Mouse (Mus musculus) mature B cell (primary cell): ENCODE results near the gene Casp9.

Experiments
- in situ Hi-C: fragments of 300-500 bp; cut with MboI; formaldehyde crosslinking; loops from 2 replicates; pipeline ENCODE4 v1.14.3; 2019

Gene Casp9

GRCm38 (mm10) chr4:141817706-141818105, 24.3 kb downstream of the Casp9 start:
- in situ Hi-C loops, result no loop called here

DNA sequence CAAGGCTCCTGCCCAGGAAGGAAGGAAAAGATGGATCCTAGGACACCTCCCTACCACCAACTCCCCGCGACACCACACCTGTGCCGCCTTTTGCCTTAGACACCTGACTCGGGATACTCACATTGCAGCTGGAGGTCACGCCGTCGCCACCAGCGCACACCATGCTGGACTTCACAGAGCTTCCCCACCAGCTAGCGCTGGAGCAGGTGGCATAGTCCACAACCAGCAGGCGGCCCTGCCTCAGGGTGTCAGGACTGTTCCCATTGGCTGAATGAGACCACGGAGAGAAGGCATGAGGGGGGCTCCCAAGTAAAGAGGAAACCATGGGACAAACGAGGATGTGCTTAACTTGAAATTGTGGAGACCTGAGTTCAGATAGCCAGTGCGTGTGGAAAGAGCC, 25.4 kb downstream of the Casp9 start:
- in situ Hi-C loops, result no loop called here

DNA sequence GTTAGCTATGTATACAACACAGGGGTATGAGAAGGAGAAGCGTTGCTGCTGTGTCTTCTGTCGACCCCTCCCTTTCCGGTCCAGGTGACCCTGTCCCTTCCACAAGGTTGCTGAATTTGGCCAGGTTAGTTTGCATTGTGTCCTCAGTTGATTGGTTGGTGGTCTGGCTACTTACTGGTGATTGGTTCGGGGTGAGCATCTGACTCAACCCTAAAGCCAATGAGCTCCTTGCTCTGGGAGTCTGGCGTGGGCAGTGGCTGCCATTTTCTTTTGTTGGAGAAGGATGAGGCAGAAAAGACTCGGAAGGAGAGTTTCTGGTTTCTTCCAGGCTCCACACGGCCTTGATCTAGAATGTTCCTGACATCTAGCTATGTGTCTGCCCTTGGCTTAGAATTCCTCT, 25.9 kb downstream of the Casp9 start:
- in situ Hi-C loops, result no loop called here

DNA sequence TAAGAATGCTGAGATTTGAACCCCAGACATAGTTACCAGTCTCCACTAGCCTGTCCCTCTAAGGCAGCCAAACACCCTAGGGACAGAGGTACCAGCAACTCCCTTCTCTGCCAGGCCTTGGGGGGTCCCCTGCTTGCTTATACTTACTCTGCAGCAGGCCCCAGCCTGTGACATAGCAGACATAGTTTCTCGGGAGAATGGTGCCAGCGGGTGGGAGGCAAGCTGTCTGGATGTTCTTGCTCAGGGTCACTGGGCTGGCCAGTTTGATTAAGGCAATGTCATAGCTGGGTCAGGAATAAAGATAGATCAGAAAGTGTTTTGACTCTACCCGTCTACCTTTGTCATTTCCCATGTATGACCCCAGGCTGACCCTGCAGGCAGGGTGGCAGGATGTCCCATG, 27.8 kb downstream of the Casp9 start:
- in situ Hi-C loops, result no loop called here

GRCm38 (mm10) chr4:141822089-141822488, 28.7 kb downstream of the Casp9 start:
- in situ Hi-C loops, result no loop called here

DNA sequence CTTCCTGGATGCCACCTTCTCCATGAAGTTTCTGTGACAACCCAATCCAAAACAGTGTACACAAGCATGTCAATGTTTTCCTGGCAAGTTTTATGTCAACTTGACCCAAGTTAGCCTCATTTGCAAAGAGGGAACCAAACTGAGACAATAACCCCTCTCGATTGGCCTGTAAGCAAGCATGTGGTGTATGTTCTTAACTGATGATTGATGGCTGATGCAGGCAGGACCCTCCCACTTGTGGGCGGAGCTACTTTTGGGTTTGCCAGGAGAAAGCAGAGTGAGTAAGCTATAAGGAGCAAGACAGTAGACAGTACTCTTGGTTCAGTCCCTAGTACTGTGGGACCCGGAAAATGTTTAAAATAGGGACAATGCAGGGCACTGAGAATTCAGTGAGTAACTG, 29.6 kb downstream of the Casp9 start:
- in situ Hi-C loops, result no loop called here

GRCm38 (mm10) chr4:141826060-141826459, 32.6 kb downstream of the Casp9 start, which contains the start of gene Cela2a:
Gene Cela2a (minus strand): TSS chr4:141826160.
- in situ Hi-C loops, result no loop called here

- in situ Hi-C loops, result no loop called here
These were observed 34.0 kb downstream of the Casp9 start for GRCm38 (mm10) chr4:141827401-141827800.

- in situ Hi-C loops, result no loop called here
These were observed 34.8 kb downstream of the Casp9 start for GRCm38 (mm10) chr4:141828177-141828576.

DNA sequence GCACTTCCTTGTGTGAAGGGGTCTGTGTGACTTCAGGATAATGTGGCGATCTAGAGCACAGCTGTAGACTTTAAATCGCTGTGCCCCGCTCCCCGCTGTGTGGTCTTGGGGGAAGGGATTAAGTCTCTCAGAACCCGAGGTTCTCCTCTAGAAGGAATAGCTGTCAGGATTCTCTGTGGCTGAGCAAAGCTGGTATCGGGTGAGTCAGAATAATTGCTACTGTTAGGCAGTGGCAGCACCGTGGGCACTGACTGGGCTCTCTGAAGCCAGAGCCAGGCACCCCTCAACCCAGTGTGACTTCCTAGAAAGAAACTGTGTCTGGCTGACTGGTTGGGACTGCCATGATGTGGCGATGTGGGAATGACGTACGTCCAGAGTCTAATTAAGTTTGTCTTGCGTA, 37.0 kb downstream of the Casp9 start:
- in situ Hi-C loops, result no loop called here

- in situ Hi-C loops, result no loop called here
These were observed 37.9 kb downstream of the Casp9 start for GRCm38 (mm10) chr4:141831361-141831760.

DNA sequence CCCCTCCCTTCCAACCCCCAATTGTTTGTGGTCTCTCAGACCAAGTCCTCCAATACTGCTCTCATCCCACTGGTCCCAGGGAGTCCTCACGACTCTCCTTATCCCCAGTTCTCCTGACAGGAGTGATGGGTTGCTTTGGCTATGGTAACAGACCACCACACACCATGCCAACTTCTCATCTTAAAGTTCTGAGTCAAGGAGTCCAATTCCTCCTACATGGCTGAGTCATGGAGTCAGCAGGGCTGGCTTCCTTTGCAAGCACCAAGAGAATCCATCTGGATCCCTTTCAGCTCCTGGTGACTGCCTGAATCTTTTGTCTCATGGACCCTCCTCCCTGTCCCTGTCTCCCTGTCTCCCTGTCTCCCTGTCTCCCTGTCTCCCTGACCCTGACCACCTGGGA, 40.5 kb downstream of the Casp9 start:
- in situ Hi-C loops, result no loop called here

DNA sequence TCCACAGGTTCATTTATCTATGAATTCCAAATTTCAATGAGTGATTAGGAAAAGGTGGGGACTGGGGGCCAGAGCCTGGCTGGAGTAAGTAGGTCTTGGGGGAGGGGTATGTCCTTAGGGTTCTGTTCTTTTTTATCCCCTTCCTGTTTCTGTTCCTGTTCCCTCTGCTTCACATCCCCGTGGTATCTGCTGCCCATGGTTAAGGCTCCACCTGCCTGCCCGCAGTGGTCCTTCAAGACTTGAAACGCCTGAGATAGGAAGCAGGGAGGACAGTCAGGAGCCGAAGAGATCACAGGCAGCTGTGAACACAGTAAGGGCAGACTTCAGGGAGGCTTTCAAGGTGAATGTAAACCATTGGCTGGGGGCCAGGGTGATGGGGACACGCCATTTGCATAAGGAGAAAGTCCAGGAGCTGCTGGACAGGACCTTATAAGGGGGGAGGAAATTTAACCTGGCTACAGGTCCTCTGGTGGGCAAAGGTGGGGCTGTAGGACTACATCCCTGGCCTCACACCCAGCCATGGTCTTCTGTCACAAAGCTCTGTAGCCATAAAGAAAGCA, 41.2 kb downstream of the Casp9 start:
- in situ Hi-C loops, result no loop called here

DNA sequence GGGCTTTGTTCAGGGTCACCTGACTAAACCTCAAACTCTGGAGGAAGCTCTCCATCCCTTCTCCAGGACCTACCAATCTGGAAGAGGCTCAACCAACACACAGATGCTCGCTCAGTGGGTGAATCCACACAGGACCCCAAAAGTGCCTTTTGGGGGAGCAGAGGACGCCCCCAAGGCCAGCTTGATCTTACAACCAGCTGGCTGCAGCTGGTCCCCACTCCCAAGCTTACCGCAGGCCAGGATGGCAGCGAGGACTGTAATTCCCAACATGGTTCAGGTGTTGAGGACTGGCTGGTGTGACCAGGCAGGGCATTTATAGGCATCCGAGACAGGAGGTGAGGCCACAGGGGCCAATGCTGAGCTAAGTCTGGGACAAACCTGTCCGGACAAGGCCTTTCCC, 52.6 kb downstream of the Casp9 start, which contains the start of gene Ctrc:
Gene Ctrc (minus strand): TSS at position 361 of the 400 bp plus-strand sequence.
- in situ Hi-C loops, result no loop called here

GRCm38 (mm10) chr4:141853437-141853836, 60.0 kb downstream of the Casp9 start:
- in situ Hi-C loops, result no loop called here

GRCm38 (mm10) chr4:141857422-141857930, 64.1 kb downstream of the Casp9 start:
- in situ Hi-C loops, result no loop called here

DNA sequence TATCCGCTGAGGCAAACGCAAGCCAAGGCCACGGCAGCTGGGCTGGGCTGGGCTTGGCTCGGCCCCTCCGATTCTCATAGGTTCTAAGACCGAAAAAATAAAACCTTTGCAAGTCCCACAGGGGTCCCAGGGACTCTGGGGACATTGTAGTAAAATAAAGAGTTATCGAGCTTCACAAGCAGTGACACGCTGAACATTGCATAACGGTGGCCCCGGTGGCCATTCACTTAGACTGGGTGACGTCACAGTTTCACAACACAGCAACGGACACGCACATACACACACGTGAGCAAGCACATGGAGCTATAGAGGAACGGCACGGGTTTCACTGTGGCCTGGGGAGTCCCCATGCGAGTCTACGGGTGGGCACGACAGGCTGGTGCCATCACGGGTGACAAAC, 65.1 kb downstream of the Casp9 start:
- in situ Hi-C loops, result no loop called here

DNA sequence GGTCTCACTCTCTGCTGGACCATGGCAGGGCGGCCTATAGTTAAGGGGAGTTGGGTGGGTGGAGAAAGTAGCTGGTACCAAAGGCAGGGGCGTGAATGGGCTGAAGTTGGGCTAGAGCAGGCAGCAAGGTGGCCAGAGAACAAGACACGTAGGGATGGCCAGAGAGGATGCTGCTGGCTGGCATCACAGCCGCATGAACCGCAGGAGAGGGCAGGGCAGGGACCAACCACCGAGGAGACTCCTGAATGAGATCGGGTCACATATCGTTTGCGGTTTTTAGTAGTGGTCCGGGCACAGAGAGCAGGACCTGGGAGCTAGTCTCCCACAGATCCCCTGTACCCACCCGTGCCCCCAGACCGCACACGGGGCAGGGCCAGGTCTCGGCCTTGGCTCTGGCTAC, 65.9 kb downstream of the Casp9 start:
- in situ Hi-C loops, result no loop called here

DNA sequence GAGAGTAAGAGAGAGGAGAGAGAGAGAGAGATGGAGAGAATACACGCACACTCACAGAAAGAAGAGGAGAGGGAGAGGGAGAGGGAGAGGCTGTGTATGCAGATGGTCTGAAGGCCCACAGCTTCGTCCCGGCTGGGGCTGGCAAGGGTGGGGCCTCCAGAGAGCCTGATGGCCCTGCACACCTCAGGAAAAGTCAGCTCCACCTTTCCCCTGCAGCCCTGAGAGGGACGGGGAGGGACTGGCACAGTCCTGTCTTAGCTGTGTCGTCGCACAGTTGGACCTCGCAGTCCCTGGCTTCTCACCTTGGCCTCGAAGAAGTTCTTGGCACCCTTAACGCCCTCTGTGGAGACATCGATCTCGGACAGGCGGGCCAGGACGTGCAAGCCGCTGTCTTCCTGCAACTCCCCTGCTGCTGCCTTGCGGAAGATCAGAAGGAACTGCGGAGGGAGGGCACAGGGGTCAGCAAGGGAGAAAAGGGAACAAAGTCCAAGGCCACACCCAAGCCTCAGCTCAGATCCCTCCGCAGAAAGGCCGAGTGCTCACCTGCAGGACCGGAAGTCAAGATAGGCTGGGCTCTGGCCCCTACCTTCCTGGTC, 66.9 kb downstream of the Casp9 start:
- in situ Hi-C loops, result no loop called here

GRCm38 (mm10) chr4:141861591-141862295, 68.3 kb downstream of the Casp9 start:
- in situ Hi-C loops, result no loop called here

DNA sequence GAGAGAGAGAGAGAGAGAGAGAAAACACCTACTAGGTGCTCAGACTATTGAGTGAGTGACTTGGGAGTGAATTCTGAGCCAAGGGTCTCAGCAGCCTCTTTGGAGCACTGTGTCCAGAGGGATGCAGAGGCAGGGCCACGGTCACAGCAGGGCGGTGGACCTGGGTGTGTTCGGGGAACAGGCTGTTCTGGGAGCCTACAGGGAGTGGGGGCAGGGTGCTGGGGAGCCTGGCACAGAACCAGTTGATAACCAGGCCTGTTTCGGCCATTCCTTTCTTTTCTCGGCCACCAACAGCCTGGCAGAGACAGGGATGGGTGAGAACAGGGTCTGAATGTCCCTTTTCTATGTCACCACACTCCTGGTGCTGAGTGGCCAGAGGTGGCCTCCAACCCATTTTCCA, 69.5 kb downstream of the Casp9 start:
- in situ Hi-C loops, result no loop called here

GRCm38 (mm10) chr4:141863726-141864280, 70.4 kb downstream of the Casp9 start:
- in situ Hi-C loops, result no loop called here

GRCm38 (mm10) chr4:141864506-141864905, 71.1 kb downstream of the Casp9 start:
- in situ Hi-C loops, result no loop called here
